Mouse (Mus musculus): ENCODE data around the gene Tap1. TPM values are rescaled to one million over a fixed set of nuclear protein-coding genes. Genes with fewer than 3 reads are reported as not detected.
"Not testable (repeated sequence)": the region's sequence is repeated elsewhere in the genome, so short reads cannot be mapped to it uniquely, and the experiment has no call there.

Tap1 gene
- polyA plus RNA-seq, 1 experiment from 2014 or later: 8.7 TPM

DNA sequence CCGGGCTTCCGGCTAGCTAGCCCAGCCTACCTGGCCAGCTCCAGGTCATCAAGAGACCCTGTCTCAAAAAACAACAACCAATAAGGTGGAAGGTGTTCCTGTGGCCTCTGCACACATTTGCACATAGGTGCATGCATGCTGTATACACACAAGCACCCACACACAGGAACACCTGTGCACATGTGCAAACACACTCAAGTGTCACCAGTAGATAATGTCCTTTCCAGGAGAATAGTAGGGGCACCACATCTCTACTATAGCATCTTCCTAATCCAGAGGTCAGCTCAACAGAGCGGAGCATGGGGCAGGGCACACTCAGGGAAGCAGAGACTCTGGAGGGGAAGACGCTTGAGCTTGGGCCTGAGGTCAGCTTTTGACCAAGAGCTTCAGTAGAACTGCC is 43.1 kb upstream of the Tap1 start:
- not testable (repeated sequence) for H3K27ac ChIP-seq (ENCODE audit: low read length); H3K27me3 ChIP-seq (ENCODE audit: control insufficient read depth, insufficient read depth, low read length); H3K9me3 ChIP-seq (replicated peaks; ENCODE audit: control insufficient read depth, low read length); H3K4me3 ChIP-seq (replicated peaks; ENCODE audit: low read length); H3K36me3 ChIP-seq (ENCODE audit: control insufficient read depth, insufficient read depth, low read length); H3K4me1 ChIP-seq (ENCODE audit: control insufficient read depth, insufficient read depth, low read length); H3K4me2 ChIP-seq (ENCODE audit: low read depth, low read length); H3K9ac ChIP-seq (ENCODE audit: low read length); ATAC-seq (ENCODE audit: insufficient read depth, low FRiP score)
- 94% methylated on average over 4 of the region's 4 CpGs for WGBS

DNA sequence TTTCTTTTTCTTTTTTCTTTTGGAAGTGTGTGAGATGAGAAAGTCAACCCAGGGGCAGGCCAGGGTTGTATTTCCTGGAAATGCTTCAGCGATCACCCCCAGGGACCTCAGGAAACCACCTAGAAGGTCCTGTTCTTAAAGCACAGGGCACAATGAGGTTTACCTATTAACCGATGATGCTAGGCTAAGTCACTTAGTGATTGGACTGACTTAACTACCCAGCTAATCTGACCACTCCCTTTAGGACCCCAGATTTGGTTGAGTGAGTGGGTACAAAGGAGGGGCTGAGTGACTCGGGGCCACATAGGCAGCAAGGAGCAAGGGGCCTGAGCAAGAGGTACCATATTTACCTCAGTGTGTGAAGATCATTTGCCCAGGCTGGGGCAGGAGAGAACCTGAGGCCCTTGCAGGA is 42.4 kb upstream of the Tap1 start:
- Histone ChIP-seq H3K9me3 (replicated peaks; ENCODE audit: control insufficient read depth, low read length) (no peaks in the 10 kb centered on the region), H3K27me3 (ENCODE audit: control insufficient read depth, insufficient read depth, low read length) (peaks cover 7% of the 10 kb centered on the region; the same call in 1 of the 2 replicates), H3K4me3 (replicated peaks; ENCODE audit: low read length) (no peak overlapping the region), H3K36me3 (ENCODE audit: control insufficient read depth, insufficient read depth, low read length) (no peaks in the 10 kb centered on the region), H3K4me1 (ENCODE audit: control insufficient read depth, insufficient read depth, low read length) (no peaks in the 10 kb centered on the region), H3K27ac (ENCODE audit: low read length) (no peak overlapping the region), H3K9ac (ENCODE audit: low read length) (no peak overlapping the region), H3K4me2 (ENCODE audit: low read depth, low read length) (no peak overlapping the region)
- 69% methylated on average over 3 of the region's 3 CpGs for WGBS
- ATAC-seq (ENCODE audit: insufficient read depth, low FRiP score): no peak

DNA sequence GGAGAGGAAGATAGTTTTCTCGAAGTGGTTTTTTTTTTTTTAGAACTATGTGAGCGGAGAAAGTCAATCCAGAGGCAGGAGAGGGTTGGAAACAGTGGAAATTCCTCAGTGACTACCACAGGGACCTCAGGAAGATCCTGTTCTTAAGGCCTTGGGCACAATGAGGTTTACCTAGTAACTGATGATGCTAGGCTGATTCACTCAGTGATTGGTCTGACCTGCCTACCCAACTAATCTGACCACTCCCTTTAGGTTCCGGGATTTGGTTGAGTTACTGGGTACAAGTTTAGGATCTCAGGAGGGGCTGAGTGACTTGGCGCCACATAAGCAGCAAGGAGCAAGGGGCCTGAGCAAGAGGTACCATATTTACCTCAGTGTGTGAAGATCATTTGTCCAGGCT is 34.4 kb upstream of the Tap1 start, which contains the start of gene H2-DMb1:
H2-DMb1 (plus strand) TSS at position 150 of the 400 bp plus-strand sequence.
- WGBS: 49% methylated on average over 4 of the region's 4 CpGs
- Histone ChIP-seq H3K4me2 (ENCODE audit: low read depth, low read length) (no peak within 1 kb of the TSS), H3K27me3 (ENCODE audit: control insufficient read depth, insufficient read depth, low read length) (no peaks in the 10 kb centered on the region), H3K36me3 (ENCODE audit: control insufficient read depth, insufficient read depth, low read length) (no peaks in the 10 kb centered on the region), H3K9ac (ENCODE audit: low read length) (no peak within 1 kb of the TSS), H3K4me3 (replicated peaks; ENCODE audit: low read length) (no peak within 1 kb of the TSS), H3K27ac (ENCODE audit: low read length) (no peak within 1 kb of the TSS), H3K4me1 (ENCODE audit: control insufficient read depth, insufficient read depth, low read length) (no peaks in the 10 kb centered on the region), H3K9me3 (replicated peaks; ENCODE audit: control insufficient read depth, low read length) (no peaks in the 10 kb centered on the region)
- ATAC-seq (ENCODE audit: insufficient read depth, low FRiP score): peak; percentile 71; the same call in 1 of the 2 replicates

DNA sequence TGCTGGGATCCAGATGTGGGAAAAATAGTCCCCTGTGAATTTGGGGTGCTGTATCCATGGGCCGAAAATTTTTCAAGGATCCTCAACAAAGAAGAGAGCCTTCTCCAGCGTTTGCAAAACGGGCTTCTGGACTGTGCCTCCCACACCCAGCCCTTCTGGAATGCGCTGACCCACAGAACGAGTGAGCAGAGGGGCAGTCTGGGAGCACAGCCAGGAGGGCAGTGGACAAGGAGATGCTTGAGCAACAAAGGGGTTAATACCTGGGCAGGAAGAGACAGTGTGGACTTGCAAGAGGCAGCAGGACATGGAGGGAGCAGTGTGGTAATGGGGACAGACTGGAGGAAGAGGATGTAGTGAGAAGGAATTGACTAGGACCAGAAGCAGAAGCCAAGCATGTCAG is 31.8 kb upstream of the Tap1 start:
- no peak overlapping the region for H3K27ac ChIP-seq (ENCODE audit: low read length)
- H3K9ac ChIP-seq (ENCODE audit: low read length): no peak overlapping the region
- H3K9me3 ChIP-seq (replicated peaks; ENCODE audit: control insufficient read depth, low read length): no peaks in the 10 kb centered on the region
- H3K4me3 ChIP-seq (replicated peaks; ENCODE audit: low read length): no peak overlapping the region
- WGBS: 47% methylated on average over 5 of the region's 5 CpGs
- no peaks in the 10 kb centered on the region for H3K36me3 ChIP-seq (ENCODE audit: control insufficient read depth, insufficient read depth, low read length)
- no peak for ATAC-seq (ENCODE audit: insufficient read depth, low FRiP score)
- no peaks in the 10 kb centered on the region for H3K27me3 ChIP-seq (ENCODE audit: control insufficient read depth, insufficient read depth, low read length)
- H3K4me2 ChIP-seq (ENCODE audit: low read depth, low read length): no peak overlapping the region
- H3K4me1 ChIP-seq (ENCODE audit: control insufficient read depth, insufficient read depth, low read length): no peaks in the 10 kb centered on the region

DNA sequence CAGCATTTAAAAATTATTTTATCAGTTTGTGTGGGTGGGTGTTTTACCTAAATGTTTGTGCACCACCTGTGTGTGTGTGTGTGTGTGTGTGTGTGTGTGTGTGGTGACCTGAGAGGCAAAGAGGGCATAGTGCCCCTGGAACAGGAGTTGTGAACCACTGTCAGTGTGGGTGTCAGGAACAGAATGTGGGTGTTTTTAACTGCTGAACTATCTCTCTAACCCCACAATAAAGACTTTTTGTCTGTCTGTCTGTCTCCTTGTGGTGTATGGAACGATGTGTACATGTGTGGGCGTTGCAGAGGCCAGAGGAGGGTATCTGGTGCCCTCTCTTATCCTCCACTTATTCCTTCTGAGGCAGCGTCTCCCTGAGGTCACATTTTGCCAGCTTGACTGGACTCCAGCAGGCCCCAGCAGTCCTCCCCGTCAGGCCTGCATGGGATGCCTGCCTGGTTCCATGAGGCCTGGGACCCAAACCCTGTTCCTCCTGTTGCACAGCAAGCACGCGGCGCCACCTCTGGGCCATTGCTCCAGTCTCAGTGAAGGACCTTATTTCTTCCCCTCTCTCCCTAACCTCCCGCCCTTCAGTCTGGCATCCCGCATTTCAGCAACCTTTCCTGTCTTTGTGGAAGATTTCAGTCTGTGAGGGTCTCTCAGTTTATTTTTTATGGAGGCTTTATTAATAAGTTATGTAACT is 23.0 kb upstream of the Tap1 start:
- Histone ChIP-seq H3K9me3 (replicated peaks; ENCODE audit: control insufficient read depth, low read length) (no peaks in the 10 kb centered on the region), H3K9ac (ENCODE audit: low read length) (no peak overlapping the region), H3K4me1 (ENCODE audit: control insufficient read depth, insufficient read depth, low read length) (no peaks in the 10 kb centered on the region), H3K36me3 (ENCODE audit: control insufficient read depth, insufficient read depth, low read length) (no peaks in the 10 kb centered on the region), H3K27ac (ENCODE audit: low read length) (no peak overlapping the region), H3K4me3 (replicated peaks; ENCODE audit: low read length) (no peak overlapping the region), H3K4me2 (ENCODE audit: low read depth, low read length) (no peak overlapping the region), H3K27me3 (ENCODE audit: control insufficient read depth, insufficient read depth, low read length) (no peaks in the 10 kb centered on the region)
- no peak for ATAC-seq (ENCODE audit: insufficient read depth, low FRiP score)
- whole genome bisulfite sequencing: 45% methylated on average over 9 of the region's 9 CpGs

DNA sequence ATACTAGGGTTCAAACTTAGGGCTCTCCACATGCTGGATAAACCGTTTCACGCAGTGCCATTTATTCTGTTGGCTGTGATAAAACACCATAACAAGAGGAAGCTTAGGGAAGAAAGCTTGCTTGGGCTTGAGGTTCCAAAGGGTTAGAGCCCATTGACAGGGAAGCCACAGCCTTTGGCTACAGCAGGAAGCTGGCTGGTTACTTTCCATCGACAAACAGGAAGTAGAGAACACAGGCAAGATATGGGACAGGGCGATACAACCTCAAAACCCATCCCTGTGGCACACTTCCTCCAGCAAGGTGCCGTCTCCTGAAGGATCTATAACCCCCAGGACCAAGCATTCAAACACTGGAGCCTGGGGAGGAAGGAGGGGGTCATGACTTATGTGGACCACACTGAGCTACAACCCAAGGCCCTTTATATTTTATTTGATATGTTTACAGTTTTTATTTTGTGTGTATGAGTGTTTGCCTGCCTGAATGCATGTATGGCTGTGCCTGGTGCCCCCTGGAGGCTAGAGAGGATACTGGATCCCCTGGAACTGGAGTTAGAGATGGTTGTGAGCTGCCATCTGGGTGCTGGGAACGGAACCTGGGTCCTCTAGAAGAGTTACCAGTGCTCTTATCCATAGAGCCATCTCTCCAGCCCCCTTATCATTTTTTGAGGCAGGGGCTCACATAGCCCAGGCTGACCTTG is 22.2 kb upstream of the Tap1 start:
- no peak overlapping the region for H3K4me2 ChIP-seq (ENCODE audit: low read depth, low read length)
- no peak overlapping the region for H3K9ac ChIP-seq (ENCODE audit: low read length)
- H3K4me1 ChIP-seq (ENCODE audit: control insufficient read depth, insufficient read depth, low read length): no peaks in the 10 kb centered on the region
- H3K36me3 ChIP-seq (ENCODE audit: control insufficient read depth, insufficient read depth, low read length): no peaks in the 10 kb centered on the region
- no peak for ATAC-seq (ENCODE audit: insufficient read depth, low FRiP score)
- no peak overlapping the region for H3K4me3 ChIP-seq (replicated peaks; ENCODE audit: low read length)
- H3K9me3 ChIP-seq (replicated peaks; ENCODE audit: control insufficient read depth, low read length): no peaks in the 10 kb centered on the region
- no peak overlapping the region for H3K27ac ChIP-seq (ENCODE audit: low read length)
- WGBS: 75% methylated on average over 6 of the region's 6 CpGs
- H3K27me3 ChIP-seq (ENCODE audit: control insufficient read depth, insufficient read depth, low read length): no peaks in the 10 kb centered on the region

DNA sequence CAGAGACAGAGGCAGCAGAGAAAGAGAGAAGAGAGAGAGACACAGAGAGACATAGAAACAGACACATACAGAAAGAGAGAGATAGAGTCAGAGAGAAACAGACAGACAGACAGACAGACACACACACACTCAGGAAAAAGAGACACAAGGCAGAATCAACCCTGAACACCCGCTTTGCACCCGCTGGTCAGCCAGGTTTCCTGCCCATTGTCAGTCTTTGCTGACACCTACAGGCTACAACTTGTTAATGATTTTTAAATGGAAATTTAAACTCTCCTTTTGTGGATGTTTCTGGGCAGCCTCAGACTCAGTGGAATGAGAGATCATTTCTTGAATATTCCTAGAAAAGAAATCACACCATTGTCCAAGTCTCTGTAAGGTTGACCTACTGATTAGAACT is 18.1 kb upstream of the Tap1 start:
- Histone ChIP-seq H3K4me2 (ENCODE audit: low read depth, low read length) (no peak overlapping the region), H3K4me3 (replicated peaks; ENCODE audit: low read length) (no peak overlapping the region), H3K4me1 (ENCODE audit: control insufficient read depth, insufficient read depth, low read length) (no peaks in the 10 kb centered on the region), H3K27me3 (ENCODE audit: control insufficient read depth, insufficient read depth, low read length) (no peaks in the 10 kb centered on the region), H3K36me3 (ENCODE audit: control insufficient read depth, insufficient read depth, low read length) (no peaks in the 10 kb centered on the region), H3K9me3 (replicated peaks; ENCODE audit: control insufficient read depth, low read length) (no peaks in the 10 kb centered on the region), H3K27ac (ENCODE audit: low read length) (no peak overlapping the region), H3K9ac (ENCODE audit: low read length) (no peak overlapping the region)
- WGBS: 5% methylated on average over 2 of the region's 2 CpGs
- peak; percentile 25; the same call in 1 of the 2 replicates for ATAC-seq (ENCODE audit: insufficient read depth, low FRiP score)

DNA sequence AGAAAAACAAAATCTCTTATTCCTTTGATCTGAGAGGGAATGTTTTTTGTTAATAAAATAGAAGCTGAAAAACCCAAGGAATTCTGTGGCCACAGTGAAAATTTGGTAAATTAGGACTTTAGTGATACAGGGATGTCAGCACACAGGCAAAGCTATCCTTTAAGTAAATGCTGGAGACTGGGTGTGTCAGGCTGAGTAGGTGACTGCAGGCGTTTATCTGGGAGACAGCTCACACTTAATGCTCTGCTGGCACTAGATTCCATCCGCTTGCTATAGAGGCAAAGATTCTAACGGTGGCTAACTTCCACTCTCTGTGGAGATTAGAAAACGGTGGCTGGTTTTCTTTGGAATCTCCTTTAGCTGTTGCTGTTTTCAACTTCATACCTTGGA is 16.9 kb upstream of the Tap1 start:
- 20% methylated on average over 4 of the region's 4 CpGs for WGBS
- no peaks in the 10 kb centered on the region for H3K27me3 ChIP-seq (ENCODE audit: control insufficient read depth, insufficient read depth, low read length)
- no peaks in the 10 kb centered on the region for H3K36me3 ChIP-seq (ENCODE audit: control insufficient read depth, insufficient read depth, low read length)
- no peak overlapping the region for H3K4me3 ChIP-seq (replicated peaks; ENCODE audit: low read length)
- no peak overlapping the region for H3K4me2 ChIP-seq (ENCODE audit: low read depth, low read length)
- no peaks in the 10 kb centered on the region for H3K9me3 ChIP-seq (replicated peaks; ENCODE audit: control insufficient read depth, low read length)
- no peak for ATAC-seq (ENCODE audit: insufficient read depth, low FRiP score)
- no peak overlapping the region for H3K27ac ChIP-seq (ENCODE audit: low read length)
- no peaks in the 10 kb centered on the region for H3K4me1 ChIP-seq (ENCODE audit: control insufficient read depth, insufficient read depth, low read length)
- H3K9ac ChIP-seq (ENCODE audit: low read length): no peak overlapping the region

DNA sequence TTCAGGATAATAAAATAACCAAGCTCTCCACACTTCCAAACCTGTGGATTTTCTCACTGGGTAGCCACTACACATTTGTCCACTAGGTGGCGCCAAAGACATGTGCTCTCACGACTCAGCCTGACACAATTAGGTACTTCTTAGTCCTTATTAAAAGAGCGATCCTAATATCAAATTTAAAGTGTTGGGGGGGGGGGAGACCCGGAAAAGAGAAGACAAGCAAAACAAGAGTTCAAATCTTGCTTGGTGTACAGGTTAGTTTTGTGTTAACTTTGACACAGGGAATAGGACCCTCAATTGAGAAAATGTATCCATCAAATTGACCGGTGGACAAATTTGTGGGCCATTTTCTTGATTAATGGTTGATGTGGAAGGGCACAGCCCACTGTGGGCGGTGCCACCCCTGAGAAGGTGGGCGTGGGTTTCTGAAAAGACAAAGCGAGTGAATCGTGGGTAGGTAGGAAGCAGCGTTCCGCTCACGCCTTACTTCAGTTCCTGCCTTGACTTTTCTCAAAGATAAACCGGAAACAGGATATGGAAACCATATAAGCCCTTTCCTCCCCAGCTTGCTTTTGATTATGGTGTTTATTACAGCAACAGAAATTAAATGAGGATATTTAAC is 16.4 kb upstream of the Tap1 start:
- no peaks in the 10 kb centered on the region for H3K4me1 ChIP-seq (ENCODE audit: control insufficient read depth, insufficient read depth, low read length)
- H3K9me3 ChIP-seq (replicated peaks; ENCODE audit: control insufficient read depth, low read length): no peaks in the 10 kb centered on the region
- H3K36me3 ChIP-seq (ENCODE audit: control insufficient read depth, insufficient read depth, low read length): no peaks in the 10 kb centered on the region
- H3K4me2 ChIP-seq (ENCODE audit: low read depth, low read length): no peak overlapping the region
- no peaks in the 10 kb centered on the region for H3K27me3 ChIP-seq (ENCODE audit: control insufficient read depth, insufficient read depth, low read length)
- WGBS: 39% methylated on average over 13 of the region's 13 CpGs
- no peak for ATAC-seq (ENCODE audit: insufficient read depth, low FRiP score)
- H3K4me3 ChIP-seq (replicated peaks; ENCODE audit: low read length): no peak overlapping the region
- H3K9ac ChIP-seq (ENCODE audit: low read length): no peak overlapping the region
- H3K27ac ChIP-seq (ENCODE audit: low read length): no peak overlapping the region

Measured in stomach, embryonic 16.5 days (tissue).